ENCODE assay signal across 9 mouse cellular contexts in genomic region chr10:86069341-86069740, GRCm38 (mm10). TPM values are rescaled to one million over a fixed set of nuclear protein-coding genes. Genes with fewer than 3 reads are reported as not detected.
A peak's percentile ranks its signal among the peaks of the same experiment; 100 is the strongest.
DNase-seq lines count a peak whose midpoint lies in the region; ATAC-seq lines count a peak whose summit lies in the region.
"Had no signal": no experiment of that assay in that cellular context is flagged by ENCODE, and none has a peak within 500 bp of the region (broad histone marks: within the 10 kb centered on the region; RNA-seq: fewer than 3 reads in every experiment).

No protein-coding gene starts in this region.

- H3K4me3 ChIP-seq in forebrain, embryonic 14.5 days (ENCODE audit: low read depth, low read length), result no peak overlapping the region
- no peak overlapping the region for H3K4me3 ChIP-seq in limb, embryonic 10.5 days

- intact Hi-C loops in left cerebral cortex, postnatal 4 days (cut with DNase I), result loop anchor here (5.0 kb wide), 1 partner anchor 313 kb away; no protein-coding TSS in a partner anchor
- intact Hi-C loops in left cerebral cortex, postnatal 25 days (cut with DNase I), result loop anchor here (5.0 to 10.0 kb wide), 2 partner anchors 105 to 113 kb away; no protein-coding TSS in a partner anchor

- no peak overlapping the region for H3K9ac ChIP-seq in forebrain, embryonic 14.5 days (ENCODE audit: low read length)

- H3K36me3 ChIP-seq in forebrain, embryonic 14.5 days (ENCODE audit: control insufficient read depth, insufficient read depth, low read length), result no peaks in the 10 kb centered on the region
- no peaks in the 10 kb centered on the region for H3K36me3 ChIP-seq in limb, embryonic 10.5 days

- no peak overlapping the region for H3K27ac ChIP-seq in forebrain, embryonic 14.5 days (ENCODE audit: low read depth, low read length)
- H3K27ac ChIP-seq in limb, embryonic 10.5 days, result peak overlapping the region; percentile 70

- no peak overlapping the region for H3K4me2 ChIP-seq in forebrain, embryonic 14.5 days (ENCODE audit: low read length)

- H3K27me3 ChIP-seq in forebrain, embryonic 14.5 days (replicated peaks; ENCODE audit: control insufficient read depth, insufficient read depth, low read length), result no peaks in the 10 kb centered on the region
- H3K27me3 ChIP-seq in limb, embryonic 10.5 days (ENCODE audit: low read depth, poor library complexity, severe bottlenecking), result no peaks in the 10 kb centered on the region

- H3K9me3 ChIP-seq in forebrain, embryonic 14.5 days (replicated peaks; ENCODE audit: control insufficient read depth, low read length), result no peaks in the 10 kb centered on the region; the same call in 1 of the 2 replicates
- H3K9me3 ChIP-seq in limb, embryonic 10.5 days (replicated peaks), result no peaks in the 10 kb centered on the region

- H3K4me1 ChIP-seq in forebrain, embryonic 14.5 days (ENCODE audit: control insufficient read depth, insufficient read depth, low read length), result no peaks in the 10 kb centered on the region
- H3K4me1 ChIP-seq in limb, embryonic 10.5 days, result peaks cover 36% of the 10 kb centered on the region

- WGBS in forebrain, embryonic 14.5 days, result 27% methylated on average over 3 of the region's 3 CpGs
- 55% methylated on average over 3 of the region's 3 CpGs for WGBS in limb, embryonic 10.5 days

- DNase-seq in left cerebral cortex, postnatal 4 days, result peak; percentile 29
- DNase-seq in left cerebral cortex, postnatal 25 days (ENCODE audit: low spot score in 2 of 2), result no peak
- DNase-seq in forebrain, embryonic 14.5 days (ENCODE audit: low spot score), result peak; percentile 43
- DNase-seq in limb, embryonic 10.5 days (ENCODE audit: low spot score), result no peak
- peak; percentile 84 for DNase-seq in retina, postnatal 1 day
- no peak for DNase-seq in left cerebral cortex, adult 18-20 months (ENCODE audit: low spot score in 2 of 2)
- DNase-seq in adrenal gland, adult (ENCODE audit: inconsistent age in 2 of 2, low spot score in 1 of 2), result no peak
- DNase-seq in gastrocnemius, postnatal 4 days (ENCODE audit: low spot score in 2 of 2), result no peak

- ATAC-seq in forebrain, embryonic 14.5 days, result peak; percentile 55

RNA-seq across cellular contexts. Expression of gene Fbxo7, which starts 47.6 kb away (rescaled TPM):
- total RNA-seq in left cerebral cortex, postnatal 4 days (2021), result 10 to 100 TPM; 16.2 to 16.6 TPM
- total RNA-seq in left cerebral cortex, postnatal 25 days (2021), result 10 to 100 TPM; 22.6 to 32.0 TPM
- polyA plus RNA-seq in forebrain, embryonic 14.5 days (2014; fragmentation: Nextera tagmentation; extraction: Ambion mirVana), result 15.8 and 17.1 TPM in 2 replicates
- 15.6 and 20.1 TPM in 2 replicates for polyA plus RNA-seq in limb, embryonic 10.5 days (2016; fragmentation: Nextera tagmentation; extraction: Ambion mirVana)
- total RNA-seq in left cerebral cortex, adult 18-20 months (2021), result 10 to 100 TPM; 26.5 to 30.5 TPM
- 10 to 100 TPM; 13.1 to 15.4 TPM for total RNA-seq in gastrocnemius, postnatal 4 days (2021)

RNA-seq across cellular contexts. Expression of gene Bpifc, which starts 57.6 kb away (rescaled TPM):
- not detected for total RNA-seq in left cerebral cortex, postnatal 4 days (2021)
- total RNA-seq in left cerebral cortex, postnatal 25 days (2021), result not detected
- polyA plus RNA-seq in forebrain, embryonic 14.5 days (2014; fragmentation: Nextera tagmentation; extraction: Ambion mirVana), result not detected in 2 replicates
- polyA plus RNA-seq in limb, embryonic 10.5 days (2016; fragmentation: Nextera tagmentation; extraction: Ambion mirVana), result not detected in 2 replicates
- under 1 TPM in 1 of 2 experiments, not detected in 1; 0.33 TPM for total RNA-seq in left cerebral cortex, adult 18-20 months (2021)
- not detected for total RNA-seq in gastrocnemius, postnatal 4 days (2021)
- total RNA-seq: heart, adult 8-10 months had no signal

Comparison
In these comparisons a context has a peak if more than half of its experiments do, and no peak if none do; other contexts are left out.
1. DNase-seq: peak in left cerebral cortex, postnatal 4 days (single experiment), forebrain, embryonic 14.5 days (single experiment) and retina, postnatal 1 day (single experiment); none in left cerebral cortex, postnatal 25 days (0 of 2), limb, embryonic 10.5 days (single experiment), left cerebral cortex, adult 18-20 months (0 of 2), adrenal gland, adult (0 of 2) and gastrocnemius, postnatal 4 days (0 of 2).